Mouse (Mus musculus): ENCODE results near the gene Sec14l1. TPM values are rescaled to one million over a fixed set of nuclear protein-coding genes. Genes with fewer than 3 reads are reported as not detected.

The Sec14l1 gene
- polyA plus RNA-seq, 1 experiment from 2014 or later = 36.5 TPM

GRCm38 (mm10) chr11:117127250-117127837 lies 12.4 kb downstream of the Sec14l1 start:
- H3K27ac ChIP-seq (ENCODE audit: low read depth, low read length) = peak overlapping the region; percentile 76; the same call in 1 of the 2 replicates
- no peaks in the 10 kb centered on the region for H3K27me3 ChIP-seq (ENCODE audit: control insufficient read depth, insufficient read depth, low read length)
- H3K4me3 ChIP-seq (ENCODE audit: low read length) = no peak overlapping the region
- H3K9ac ChIP-seq (ENCODE audit: low read depth, low read length) = no peak overlapping the region
- peaks cover 34% of the 10 kb centered on the region for H3K4me1 ChIP-seq (ENCODE audit: control insufficient read depth, insufficient read depth, low read length)
- H3K36me3 ChIP-seq (ENCODE audit: control insufficient read depth, insufficient read depth, low read length) = no peaks in the 10 kb centered on the region; the same call in 1 of the 2 replicates
- H3K9me3 ChIP-seq (ENCODE audit: control insufficient read depth, low read length) = no peaks in the 10 kb centered on the region
- no peak for ATAC-seq (ENCODE audit: low FRiP score, low TSS enrichment)
- WGBS = 40% methylated on average over 13 of the region's 13 CpGs
- H3K4me2 ChIP-seq (replicated peaks; ENCODE audit: low read depth, low read length) = no peak overlapping the region

- H3K36me3 ChIP-seq (ENCODE audit: control insufficient read depth, insufficient read depth, low read length) = no peaks in the 10 kb centered on the region; the same call in 1 of the 2 replicates
- H3K27me3 ChIP-seq (ENCODE audit: control insufficient read depth, insufficient read depth, low read length) = no peaks in the 10 kb centered on the region
- H3K4me3 ChIP-seq (ENCODE audit: low read length) = no peak overlapping the region
- H3K4me2 ChIP-seq (replicated peaks; ENCODE audit: low read depth, low read length) = no peak overlapping the region
- WGBS = 23% methylated on average over 12 of the region's 12 CpGs
- peak overlapping the region; percentile 76; the same call in 1 of the 2 replicates for H3K27ac ChIP-seq (ENCODE audit: low read depth, low read length)
- H3K4me1 ChIP-seq (ENCODE audit: control insufficient read depth, insufficient read depth, low read length) = peaks cover 34% of the 10 kb centered on the region
- H3K9me3 ChIP-seq (ENCODE audit: control insufficient read depth, low read length) = no peaks in the 10 kb centered on the region
- peak; percentile 51 for ATAC-seq (ENCODE audit: low FRiP score, low TSS enrichment)
- H3K9ac ChIP-seq (ENCODE audit: low read depth, low read length) = no peak overlapping the region
Measured at GRCm38 (mm10) chr11:117127931-117128548, 13.1 kb downstream of the Sec14l1 start.

- H3K9me3 ChIP-seq (ENCODE audit: control insufficient read depth, low read length) = no peaks in the 10 kb centered on the region
- H3K4me3 ChIP-seq (ENCODE audit: low read length) = no peak overlapping the region
- H3K4me1 ChIP-seq (ENCODE audit: control insufficient read depth, insufficient read depth, low read length) = peaks cover 33% of the 10 kb centered on the region
- H3K4me2 ChIP-seq (replicated peaks; ENCODE audit: low read depth, low read length) = no peak overlapping the region
- H3K36me3 ChIP-seq (ENCODE audit: control insufficient read depth, insufficient read depth, low read length) = no peaks in the 10 kb centered on the region; the same call in 1 of the 2 replicates
- H3K9ac ChIP-seq (ENCODE audit: low read depth, low read length) = no peak overlapping the region
- 0 out of 2 replicates have a peak, but pooled peaks have one; percentile 26 for ATAC-seq (ENCODE audit: low FRiP score, low TSS enrichment)
- 0 out of 2 replicates have a peak overlapping the region, but pooled peaks have one; percentile 6 for H3K27ac ChIP-seq (ENCODE audit: low read depth, low read length)
- 55% methylated on average over 11 of the region's 11 CpGs for WGBS
- H3K27me3 ChIP-seq (ENCODE audit: control insufficient read depth, insufficient read depth, low read length) = no peaks in the 10 kb centered on the region
Measured at GRCm38 (mm10) chr11:117129473-117129872, 14.5 kb downstream of the Sec14l1 start.

- no peak overlapping the region for H3K4me3 ChIP-seq (ENCODE audit: low read length)
- H3K36me3 ChIP-seq (ENCODE audit: control insufficient read depth, insufficient read depth, low read length) = no peaks in the 10 kb centered on the region; the same call in 1 of the 2 replicates
- no peak for ATAC-seq (ENCODE audit: low FRiP score, low TSS enrichment)
- 72% methylated on average over 8 of the region's 8 CpGs for WGBS
- no peak overlapping the region for H3K9ac ChIP-seq (ENCODE audit: low read depth, low read length)
- no peaks in the 10 kb centered on the region for H3K9me3 ChIP-seq (ENCODE audit: control insufficient read depth, low read length)
- H3K27me3 ChIP-seq (ENCODE audit: control insufficient read depth, insufficient read depth, low read length) = no peaks in the 10 kb centered on the region
- H3K4me1 ChIP-seq (ENCODE audit: control insufficient read depth, insufficient read depth, low read length) = peaks cover 39% of the 10 kb centered on the region
- H3K27ac ChIP-seq (ENCODE audit: low read depth, low read length) = peak overlapping the region; percentile 18; the same call in 1 of the 2 replicates
- H3K4me2 ChIP-seq (replicated peaks; ENCODE audit: low read depth, low read length) = no peak overlapping the region
Measured at GRCm38 (mm10) chr11:117130068-117130467, 15.1 kb downstream of the Sec14l1 start.

- 44% methylated on average over 5 of the region's 5 CpGs for WGBS
- Histone ChIP-seq H3K4me3 (ENCODE audit: low read length) (no peak overlapping the region), H3K4me1 (ENCODE audit: control insufficient read depth, insufficient read depth, low read length) (peaks cover 47% of the 10 kb centered on the region), H3K36me3 (ENCODE audit: control insufficient read depth, insufficient read depth, low read length) (no peaks in the 10 kb centered on the region; the same call in 1 of the 2 replicates), H3K27me3 (ENCODE audit: control insufficient read depth, insufficient read depth, low read length) (no peaks in the 10 kb centered on the region), H3K9me3 (ENCODE audit: control insufficient read depth, low read length) (no peaks in the 10 kb centered on the region), H3K27ac (ENCODE audit: low read depth, low read length) (peak overlapping the region; percentile 26; the same call in 1 of the 2 replicates), H3K9ac (ENCODE audit: low read depth, low read length) (no peak overlapping the region), H3K4me2 (replicated peaks; ENCODE audit: low read depth, low read length) (no peak overlapping the region)
- no peak for ATAC-seq (ENCODE audit: low FRiP score, low TSS enrichment)
Measured at GRCm38 (mm10) chr11:117130888-117131287, 15.9 kb downstream of the Sec14l1 start.

GRCm38 (mm10) chr11:117131450-117131849 lies 16.5 kb downstream of the Sec14l1 start:
- no peak overlapping the region; the same call in 1 of the 2 replicates for H3K27ac ChIP-seq (ENCODE audit: low read depth, low read length)
- H3K36me3 ChIP-seq (ENCODE audit: control insufficient read depth, insufficient read depth, low read length) = no peaks in the 10 kb centered on the region; the same call in 1 of the 2 replicates
- no peak overlapping the region for H3K9ac ChIP-seq (ENCODE audit: low read depth, low read length)
- H3K9me3 ChIP-seq (ENCODE audit: control insufficient read depth, low read length) = no peaks in the 10 kb centered on the region
- H3K4me3 ChIP-seq (ENCODE audit: low read length) = no peak overlapping the region
- WGBS = 98% methylated on average over 10 of the region's 10 CpGs
- H3K4me1 ChIP-seq (ENCODE audit: control insufficient read depth, insufficient read depth, low read length) = peaks cover 53% of the 10 kb centered on the region
- no peaks in the 10 kb centered on the region for H3K27me3 ChIP-seq (ENCODE audit: control insufficient read depth, insufficient read depth, low read length)
- no peak for ATAC-seq (ENCODE audit: low FRiP score, low TSS enrichment)
- H3K4me2 ChIP-seq (replicated peaks; ENCODE audit: low read depth, low read length) = no peak overlapping the region

GRCm38 (mm10) chr11:117134776-117135387 lies 19.9 kb downstream of the Sec14l1 start:
- H3K27ac ChIP-seq (ENCODE audit: low read depth, low read length) = peak overlapping the region; percentile 83; the same call in 1 of the 2 replicates
- 32% methylated on average over 23 of the region's 23 CpGs for WGBS
- peaks cover 3% of the 10 kb centered on the region; the same call in 1 of the 2 replicates for H3K36me3 ChIP-seq (ENCODE audit: control insufficient read depth, insufficient read depth, low read length)
- H3K9ac ChIP-seq (ENCODE audit: low read depth, low read length) = 0 out of 2 replicates have a peak overlapping the region, but pooled peaks have one; percentile 31
- peaks cover 34% of the 10 kb centered on the region for H3K4me1 ChIP-seq (ENCODE audit: control insufficient read depth, insufficient read depth, low read length)
- H3K9me3 ChIP-seq (ENCODE audit: control insufficient read depth, low read length) = no peaks in the 10 kb centered on the region
- peak; percentile 72 for ATAC-seq (ENCODE audit: low FRiP score, low TSS enrichment)
- no peaks in the 10 kb centered on the region for H3K27me3 ChIP-seq (ENCODE audit: control insufficient read depth, insufficient read depth, low read length)
- H3K4me2 ChIP-seq (replicated peaks; ENCODE audit: low read depth, low read length) = peak overlapping the region; percentile 39
- peak overlapping the region; percentile 9 for H3K4me3 ChIP-seq (ENCODE audit: low read length)

- peaks cover 3% of the 10 kb centered on the region; the same call in 1 of the 2 replicates for H3K36me3 ChIP-seq (ENCODE audit: control insufficient read depth, insufficient read depth, low read length)
- peak overlapping the region; percentile 83 for H3K27ac ChIP-seq (ENCODE audit: low read depth, low read length)
- 23% methylated on average over 17 of the region's 17 CpGs for WGBS
- H3K9me3 ChIP-seq (ENCODE audit: control insufficient read depth, low read length) = no peaks in the 10 kb centered on the region
- H3K4me2 ChIP-seq (replicated peaks; ENCODE audit: low read depth, low read length) = peak overlapping the region; percentile 39
- no peaks in the 10 kb centered on the region for H3K27me3 ChIP-seq (ENCODE audit: control insufficient read depth, insufficient read depth, low read length)
- no peak overlapping the region for H3K9ac ChIP-seq (ENCODE audit: low read depth, low read length)
- H3K4me1 ChIP-seq (ENCODE audit: control insufficient read depth, insufficient read depth, low read length) = peaks cover 27% of the 10 kb centered on the region
- ATAC-seq (ENCODE audit: low FRiP score, low TSS enrichment) = peak; percentile 38; the same call in 1 of the 2 replicates
- H3K4me3 ChIP-seq (ENCODE audit: low read length) = peak overlapping the region; percentile 9
Measured at GRCm38 (mm10) chr11:117135457-117136290, 20.7 kb downstream of the Sec14l1 start.

All from kidney, embryonic 14.5 days (tissue).